Comparison of ENCODE assay signal across 25 mouse cellular contexts in the genomic region with DNA sequence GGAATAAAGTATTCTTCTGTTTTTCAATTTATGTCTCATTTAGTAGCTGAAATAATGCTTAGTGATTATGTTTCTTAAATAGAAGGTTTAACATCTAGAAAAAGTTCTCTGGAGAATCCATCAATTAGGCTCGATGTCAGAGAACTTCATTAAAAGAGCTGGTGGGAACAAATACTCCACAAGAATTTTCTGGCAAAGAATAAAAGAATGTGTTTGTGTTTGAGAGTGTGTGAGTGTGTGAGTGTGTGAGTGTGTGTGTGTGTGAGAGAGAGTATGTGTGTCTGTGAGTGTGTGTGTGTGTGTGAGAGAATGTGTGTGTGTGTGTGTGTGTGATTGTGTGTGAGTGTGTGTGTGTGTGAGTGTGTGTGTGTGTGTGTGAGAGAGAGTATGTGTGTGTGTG.
DNase-seq lines count a peak whose midpoint lies in the region; ATAC-seq and TF ChIP-seq lines count a peak whose summit lies in the region.
"Had no signal": no experiment of that assay in that cellular context is flagged by ENCODE, and none has a peak within 500 bp of the region (broad histone marks: within the 10 kb centered on the region; RNA-seq: fewer than 3 reads in every experiment).

No protein-coding gene starts in this region.

- no peaks in the 10 kb centered on the region for H3K4me1 ChIP-seq in forebrain, embryonic 14.5 days (ENCODE audit: control insufficient read depth, insufficient read depth, low read length)
- H3K4me1 ChIP-seq in forebrain, postnatal 0 days (ENCODE audit: insufficient read depth), result no peaks in the 10 kb centered on the region
- no peaks in the 10 kb centered on the region for H3K4me1 ChIP-seq in lung, embryonic 14.5 days (ENCODE audit: insufficient read depth)
- H3K4me1 ChIP-seq in lung, adult 2 months (ENCODE audit: control insufficient read depth, insufficient read depth, low read length), result no peaks in the 10 kb centered on the region
- H3K4me1 ChIP-seq in lung, embryonic 16.5 days (replicated peaks; ENCODE audit: control insufficient read depth, insufficient read depth, low read length), result no peaks in the 10 kb centered on the region
- no peaks in the 10 kb centered on the region for H3K4me1 ChIP-seq in lung, postnatal 0 days (ENCODE audit: insufficient read depth, low read depth, low read length)
- H3K4me1 ChIP-seq: embryonic facial prominence, embryonic 13.5 days; embryonic facial prominence, embryonic 15.5 days; forebrain, embryonic 10.5 days; forebrain, embryonic 12.5 days; forebrain, embryonic 15.5 days had no signal

- 45% methylated on average over 1 of the region's 1 CpGs for WGBS in forebrain, embryonic 14.5 days
- 33% methylated on average over 1 of the region's 1 CpGs for WGBS in forebrain, postnatal 0 days
- WGBS in lung, embryonic 14.5 days, result 44% methylated on average over 1 of the region's 1 CpGs
- WGBS in lung, adult 2 months, result 60% methylated on average over 1 of the region's 1 CpGs
- WGBS in lung, embryonic 16.5 days, result 32% methylated on average over 1 of the region's 1 CpGs
- 52% methylated on average over 1 of the region's 1 CpGs for WGBS in lung, postnatal 0 days

- no peak overlapping the region for H3K4me2 ChIP-seq in forebrain, embryonic 14.5 days (ENCODE audit: low read length)
- no peak overlapping the region for H3K4me2 ChIP-seq in forebrain, postnatal 0 days (ENCODE audit: low read depth)
- no peak overlapping the region for H3K4me2 ChIP-seq in lung, embryonic 14.5 days
- H3K4me2 ChIP-seq in lung, embryonic 16.5 days (ENCODE audit: low read depth, low read length), result no peak overlapping the region
- no peak overlapping the region for H3K4me2 ChIP-seq in lung, postnatal 0 days (replicated peaks; ENCODE audit: low read depth, low read length)
- H3K4me2 ChIP-seq: embryonic facial prominence, embryonic 13.5 days; embryonic facial prominence, embryonic 15.5 days; forebrain, embryonic 12.5 days; forebrain, embryonic 15.5 days had no signal

- no peaks in the 10 kb centered on the region for H3K36me3 ChIP-seq in forebrain, embryonic 14.5 days (ENCODE audit: control insufficient read depth, insufficient read depth, low read length)
- H3K36me3 ChIP-seq in forebrain, postnatal 0 days (ENCODE audit: insufficient read depth), result no peaks in the 10 kb centered on the region
- no peaks in the 10 kb centered on the region for H3K36me3 ChIP-seq in lung, embryonic 14.5 days (ENCODE audit: insufficient read depth)
- H3K36me3 ChIP-seq in lung, embryonic 16.5 days (ENCODE audit: control insufficient read depth, insufficient read depth, low read length), result no peaks in the 10 kb centered on the region
- no peaks in the 10 kb centered on the region for H3K36me3 ChIP-seq in lung, postnatal 0 days (ENCODE audit: insufficient read depth, low read length)
- H3K36me3 ChIP-seq: embryonic facial prominence, embryonic 13.5 days; embryonic facial prominence, embryonic 15.5 days; forebrain, embryonic 10.5 days; forebrain, embryonic 12.5 days; forebrain, embryonic 15.5 days had no signal

- H3K4me3 ChIP-seq in forebrain, embryonic 14.5 days (ENCODE audit: low read depth, low read length), result no peak overlapping the region
- H3K4me3 ChIP-seq in forebrain, postnatal 0 days (ENCODE audit: low read depth, low read length), result no peak overlapping the region
- no peak overlapping the region for H3K4me3 ChIP-seq in lung, embryonic 14.5 days (ENCODE audit: low read depth, low read length)
- no peak overlapping the region for H3K4me3 ChIP-seq in lung, adult 2 months (replicated peaks; ENCODE audit: extremely low read depth, low read depth, low read length)
- H3K4me3 ChIP-seq in lung, embryonic 16.5 days (ENCODE audit: low read length), result no peak overlapping the region
- no peak overlapping the region for H3K4me3 ChIP-seq in lung, postnatal 0 days (ENCODE audit: low read depth, low read length)
- H3K4me3 ChIP-seq: embryonic facial prominence, embryonic 13.5 days; embryonic facial prominence, embryonic 15.5 days; erythroblast, embryonic 14.5 days; forebrain, embryonic 10.5 days; forebrain, embryonic 12.5 days; forebrain, embryonic 15.5 days had no signal

- no peak for TF ChIP-seq CTCF in forebrain, postnatal 0 days (IDR thresholded peaks at IDR 0.05; ENCODE audit: low read depth)
- TF ChIP-seq CTCF in lung, embryonic 14.5 days (IDR thresholded peaks at IDR 0.05; ENCODE audit: low read depth), result no peak
- no peak for TF ChIP-seq CTCF in lung, adult 2 months (IDR thresholded peaks at IDR 0.05; ENCODE audit: insufficient read depth, low read length)
- no peak for TF ChIP-seq CTCF in lung, postnatal 0 days (IDR thresholded peaks at IDR 0.05)

- no peak overlapping the region for H3K9ac ChIP-seq in forebrain, embryonic 14.5 days (ENCODE audit: low read length)
- H3K9ac ChIP-seq in forebrain, postnatal 0 days, result no peak overlapping the region
- H3K9ac ChIP-seq in lung, embryonic 14.5 days, result no peak overlapping the region
- H3K9ac ChIP-seq in lung, embryonic 16.5 days (ENCODE audit: low read length), result no peak overlapping the region
- H3K9ac ChIP-seq in lung, postnatal 0 days (replicated peaks; ENCODE audit: low read depth), result no peak overlapping the region
- H3K9ac ChIP-seq: embryonic facial prominence, embryonic 13.5 days; embryonic facial prominence, embryonic 15.5 days; forebrain, embryonic 12.5 days; forebrain, embryonic 15.5 days had no signal

- H3K9me3 ChIP-seq in forebrain, embryonic 14.5 days (replicated peaks; ENCODE audit: control insufficient read depth, low read length), result no peaks in the 10 kb centered on the region
- H3K9me3 ChIP-seq in forebrain, postnatal 0 days (ENCODE audit: low read length), result no peaks in the 10 kb centered on the region
- H3K9me3 ChIP-seq in lung, embryonic 14.5 days (ENCODE audit: low read depth, low read length), result no peaks in the 10 kb centered on the region
- no peaks in the 10 kb centered on the region for H3K9me3 ChIP-seq in lung, embryonic 16.5 days (ENCODE audit: control insufficient read depth, low read length)
- H3K9me3 ChIP-seq in lung, postnatal 0 days (ENCODE audit: low read length), result no peaks in the 10 kb centered on the region
- H3K9me3 ChIP-seq: embryonic facial prominence, embryonic 13.5 days; embryonic facial prominence, embryonic 15.5 days; forebrain, embryonic 10.5 days; forebrain, embryonic 12.5 days; forebrain, embryonic 15.5 days had no signal

- TF ChIP-seq POLR2A in lung, adult 2 months (IDR thresholded peaks at IDR 0.05; ENCODE audit: borderline replicate concordance, extremely low read depth, low read depth, low read length), result no peak

- H3K27me3 ChIP-seq in forebrain, embryonic 14.5 days (replicated peaks; ENCODE audit: control insufficient read depth, insufficient read depth, low read length), result no peaks in the 10 kb centered on the region
- H3K27me3 ChIP-seq in forebrain, postnatal 0 days (ENCODE audit: insufficient read depth, low read length), result no peaks in the 10 kb centered on the region
- H3K27me3 ChIP-seq in lung, embryonic 14.5 days (ENCODE audit: insufficient read depth, low read length), result no peaks in the 10 kb centered on the region
- H3K27me3 ChIP-seq in lung, embryonic 16.5 days (ENCODE audit: control insufficient read depth, insufficient read depth, low read depth, low read length), result no peaks in the 10 kb centered on the region
- H3K27me3 ChIP-seq in lung, postnatal 0 days (replicated peaks; ENCODE audit: insufficient read depth, low read length), result no peaks in the 10 kb centered on the region
- H3K27me3 ChIP-seq: embryonic facial prominence, embryonic 13.5 days; embryonic facial prominence, embryonic 15.5 days; forebrain, embryonic 12.5 days; forebrain, embryonic 15.5 days; Patski had no signal

- ATAC-seq in forebrain, embryonic 14.5 days, result no peak
- no peak for ATAC-seq in forebrain, postnatal 0 days
- ATAC-seq in lung, embryonic 14.5 days (ENCODE audit: insufficient read depth), result peak; percentile 61; the same call in 1 of the 2 replicates
- ATAC-seq in lung, embryonic 16.5 days (ENCODE audit: low read depth), result peak; percentile 44
- ATAC-seq in lung, postnatal 0 days, result no peak
- ATAC-seq: activated CD4-positive, CD25-positive, alpha-beta regulatory T cell, adult 4 months; Patski had no signal

- no peak for TF ChIP-seq EP300 in lung, postnatal 0 days (IDR thresholded peaks at IDR 0.05)

- H3K27ac ChIP-seq in forebrain, embryonic 14.5 days (ENCODE audit: low read depth, low read length), result no peak overlapping the region
- no peak overlapping the region for H3K27ac ChIP-seq in forebrain, postnatal 0 days (ENCODE audit: low read depth, low read length)
- peak overlapping the region; percentile 67 for H3K27ac ChIP-seq in lung, embryonic 14.5 days (ENCODE audit: low read depth)
- peak overlapping the region; percentile 57; the same call in 1 of the 2 replicates for H3K27ac ChIP-seq in lung, embryonic 16.5 days (ENCODE audit: low read length)
- H3K27ac ChIP-seq in lung, postnatal 0 days (ENCODE audit: low read length), result no peak overlapping the region
- H3K27ac ChIP-seq: embryonic facial prominence, embryonic 13.5 days; embryonic facial prominence, embryonic 15.5 days; forebrain, embryonic 10.5 days; forebrain, embryonic 12.5 days; forebrain, embryonic 15.5 days had no signal

- DNase-seq in forebrain, embryonic 14.5 days (ENCODE audit: low spot score), result peak; percentile 23
- DNase-seq in forebrain, postnatal 0 days, result no peak
- peak; percentile 58 for DNase-seq in lung, embryonic 14.5 days
- DNase-seq in lung, adult 2 months, result no peak
- no peak for DNase-seq in lung, postnatal 0 days (ENCODE audit: low spot score)
- no peak for DNase-seq in layer of hippocampus, adult 9-11 months
- DNase-seq: adrenal gland, adult 8-10 months; adrenal gland, postnatal 14 days; adrenal gland, postnatal 36 days; cerebellum, adult 11 months; cerebellum, adult 18-20 months; cerebellum, adult 8-10 months; cerebellum, adult 9-11 months; cerebellum, postnatal 14 days; cerebellum, postnatal 36 days; embryo, embryonic 11 days had no signal

Comparison
In these comparisons a context has a peak if more than half of its experiments do, and no peak if none do; other contexts are left out.
1. ATAC-seq: peak in lung, embryonic 14.5 days (single experiment) and lung, embryonic 16.5 days (single experiment); none in forebrain, embryonic 14.5 days (single experiment), forebrain, postnatal 0 days (single experiment) and lung, postnatal 0 days (single experiment).
2. DNase-seq: peak in forebrain, embryonic 14.5 days (single experiment) and lung, embryonic 14.5 days (single experiment); none in forebrain, postnatal 0 days (single experiment), lung, adult 2 months (single experiment), lung, postnatal 0 days (single experiment) and layer of hippocampus, adult 9-11 months (single experiment).
3. H3K27ac ChIP-seq: peak in lung, embryonic 14.5 days (single experiment) and lung, embryonic 16.5 days (single experiment); none in forebrain, embryonic 14.5 days (single experiment), forebrain, postnatal 0 days (single experiment) and lung, postnatal 0 days (single experiment).